In the genomic region with DNA sequence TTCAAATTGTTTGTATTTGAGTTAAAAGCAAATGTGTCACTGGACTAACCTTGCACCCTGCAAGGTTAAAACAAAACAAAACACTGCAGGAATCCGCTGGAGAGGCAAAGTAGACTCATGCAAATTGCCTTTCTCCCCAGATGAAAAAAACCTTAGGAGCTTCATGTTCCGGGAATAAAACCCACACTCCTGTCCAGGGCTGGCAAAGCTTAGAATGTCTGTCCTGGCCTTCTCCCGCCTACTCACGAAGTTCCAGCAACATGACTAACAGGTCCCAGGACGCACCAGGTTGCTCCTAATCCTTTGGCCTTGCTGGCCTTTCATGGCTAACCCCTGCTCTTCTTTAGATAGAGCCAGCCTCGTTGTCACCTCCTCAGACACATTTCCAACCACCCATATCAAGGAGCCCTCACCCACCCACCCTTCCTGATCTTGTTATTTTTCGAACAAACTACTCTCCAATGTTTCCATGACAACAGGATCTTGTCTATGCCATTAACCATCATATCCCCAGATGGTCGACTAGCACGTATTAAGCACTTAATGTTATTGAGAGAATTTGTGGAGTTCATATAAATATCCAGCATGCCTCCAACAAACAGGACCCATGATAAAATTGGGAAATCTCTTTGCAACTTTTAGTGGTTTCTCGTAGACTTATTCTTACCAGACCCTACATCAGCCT, we compare ENCODE assay signal across 15 mouse cellular contexts.
DNase-seq lines count a peak whose midpoint lies in the region; ATAC-seq and TF ChIP-seq lines count a peak whose summit lies in the region.
"Had no signal": no experiment of that assay in that cellular context is flagged by ENCODE, and none has a peak within 500 bp of the region (broad histone marks: within the 10 kb centered on the region; RNA-seq: fewer than 3 reads in every experiment).

No protein-coding gene starts in this region.

- intact Hi-C loops in gastrocnemius, postnatal 14 days (cut with DNase I; ENCODE audit: low total_unique reads) = no loop called here

- 0 out of 2 replicates have a peak overlapping the region, but pooled peaks have one; percentile 29 for H3K4me3 ChIP-seq in E14TG2a.4 (replicated peaks; ENCODE audit: low read length)
- no peak overlapping the region for H3K4me3 ChIP-seq in lung, postnatal 0 days (ENCODE audit: low read depth, low read length)
- H3K4me3 ChIP-seq: limb, embryonic 10.5 days; liver, embryonic 13.5 days; midbrain, embryonic 10.5 days had no signal

- peak; percentile 74 for DNase-seq in gastrocnemius, adult 18-20 months (ENCODE audit: low spot score)
- no peak for DNase-seq in gastrocnemius, postnatal 4 days (ENCODE audit: low spot score in 2 of 2)
- DNase-seq in adrenal gland, postnatal 10 days = peak; percentile 52
- DNase-seq in gastrocnemius, postnatal 14 days = peak; percentile 41
- DNase-seq in lung, postnatal 25 days (ENCODE audit: low spot score) = no peak
- no peak for DNase-seq in lung, postnatal 0 days (ENCODE audit: low spot score)
- DNase-seq: cerebellum, adult 2 months; liver, embryonic 13.5 days; lung, postnatal 10 days; thymus, adult 18-20 months had no signal

- H3K4me2 ChIP-seq in lung, postnatal 0 days (replicated peaks; ENCODE audit: low read depth, low read length) = no peak overlapping the region
- H3K4me2 ChIP-seq: liver, embryonic 13.5 days had no signal

- H3K9me3 ChIP-seq in E14TG2a.4 (ENCODE audit: low read length) = no peaks in the 10 kb centered on the region
- no peaks in the 10 kb centered on the region for H3K9me3 ChIP-seq in lung, postnatal 0 days (ENCODE audit: low read length)
- H3K9me3 ChIP-seq: limb, embryonic 10.5 days; liver, embryonic 13.5 days; midbrain, embryonic 10.5 days had no signal

- no peaks in the 10 kb centered on the region for H3K27me3 ChIP-seq in E14TG2a.4 (ENCODE audit: insufficient read depth, low read length)
- H3K27me3 ChIP-seq in lung, postnatal 0 days (replicated peaks; ENCODE audit: insufficient read depth, low read length) = no peaks in the 10 kb centered on the region

- H3K27ac ChIP-seq in lung, postnatal 0 days (ENCODE audit: low read length) = no peak overlapping the region
- H3K27ac ChIP-seq: kidney, postnatal 0 days; limb, embryonic 10.5 days; liver, embryonic 13.5 days; midbrain, embryonic 10.5 days had no signal

- H3K9ac ChIP-seq in lung, postnatal 0 days (replicated peaks; ENCODE audit: low read depth) = no peak overlapping the region
- H3K9ac ChIP-seq: liver, embryonic 13.5 days had no signal

- TF ChIP-seq CTCF in E14TG2a.4 (conservative IDR thresholded peaks at IDR 0.05; ENCODE audit: low read length) = no peak
- TF ChIP-seq CTCF in lung, postnatal 0 days (IDR thresholded peaks at IDR 0.05) = no peak

- H3K4me1 ChIP-seq in E14TG2a.4 (replicated peaks; ENCODE audit: low read depth, low read length) = peaks cover 98% of the 10 kb centered on the region
- peaks cover 8% of the 10 kb centered on the region for H3K4me1 ChIP-seq in lung, postnatal 0 days (ENCODE audit: insufficient read depth, low read depth, low read length)

- H3K36me3 ChIP-seq in E14TG2a.4 (ENCODE audit: insufficient read depth, low read length) = peaks cover under 1% of the 10 kb centered on the region; the same call in 1 of the 2 replicates
- no peaks in the 10 kb centered on the region for H3K36me3 ChIP-seq in lung, postnatal 0 days (ENCODE audit: insufficient read depth, low read length)
- H3K36me3 ChIP-seq: limb, embryonic 10.5 days; liver, embryonic 13.5 days; midbrain, embryonic 10.5 days had no signal

- TF ChIP-seq EP300 in lung, postnatal 0 days (IDR thresholded peaks at IDR 0.05) = no peak

- ATAC-seq in lung, postnatal 0 days = no peak
- no peak for ATAC-seq in erythroid progenitor cell, adult 5-6 weeks (replicated peaks; ENCODE audit: low FRiP score, poor library complexity, severe bottlenecking)

- WGBS in lung, postnatal 0 days = 71% methylated on average over 10 of the region's 10 CpGs

Comparison
In these comparisons a context has a peak if more than half of its experiments do, and no peak if none do; other contexts are left out.
1. DNase-seq: peak in gastrocnemius, adult 18-20 months (single experiment), adrenal gland, postnatal 10 days (single experiment) and gastrocnemius, postnatal 14 days (single experiment); none in gastrocnemius, postnatal 4 days (0 of 2), lung, postnatal 25 days (single experiment) and lung, postnatal 0 days (single experiment).